Mouse (Mus musculus): ENCODE measurements at regions not wholly inside any gene's neighbourhood (a gene's known extent, or its start where the extent isn't known, plus 50 kb on each side); places are given as distances from the start of the nearest gene placed in this dataset.
A peak's percentile ranks its signal among the peaks of the same experiment; 100 is the strongest.

- peak; percentile 89 for DNase-seq (ENCODE audit: low read depth)
- TF ChIP-seq CTCF (IDR thresholded peaks at IDR 0.05; ENCODE audit: borderline replicate concordance, extremely low read depth, insufficient read depth, insufficient read length) (no peak), POLR2A (IDR thresholded peaks at IDR 0.05; ENCODE audit: borderline replicate concordance, extremely low read depth, insufficient read depth, insufficient read length, poor library complexity, severe bottlenecking) (no peak)
Observed at GRCm38 (mm10) chr10:125839621-125840141, 126.3 kb upstream of the Lrig3 start.

- no peak for TF ChIP-seq POLR2A (IDR thresholded peaks at IDR 0.05; ENCODE audit: borderline replicate concordance, extremely low read depth, insufficient read depth, insufficient read length, poor library complexity, severe bottlenecking)
- TF ChIP-seq CTCF (IDR thresholded peaks at IDR 0.05; ENCODE audit: borderline replicate concordance, extremely low read depth, insufficient read depth, insufficient read length): no peak
- peak; percentile 21 for DNase-seq (ENCODE audit: low read depth)
Observed at GRCm38 (mm10) chr10:125840388-125840787, 125.6 kb upstream of the Lrig3 start.

- DNase-seq (ENCODE audit: low read depth): no peak
- no peak for TF ChIP-seq CTCF (IDR thresholded peaks at IDR 0.05; ENCODE audit: borderline replicate concordance, extremely low read depth, insufficient read depth, insufficient read length)
- TF ChIP-seq POLR2A (IDR thresholded peaks at IDR 0.05; ENCODE audit: borderline replicate concordance, extremely low read depth, insufficient read depth, insufficient read length, poor library complexity, severe bottlenecking): no peak
Observed at GRCm38 (mm10) chr10:125844336-125844865, 121.6 kb upstream of the Lrig3 start.

GRCm38 (mm10) chr10:125845014-125845514 is 120.9 kb upstream of the Lrig3 start:
- DNase-seq (ENCODE audit: low read depth): peak; percentile 29
- TF ChIP-seq CTCF (IDR thresholded peaks at IDR 0.05; ENCODE audit: borderline replicate concordance, extremely low read depth, insufficient read depth, insufficient read length) (no peak), POLR2A (IDR thresholded peaks at IDR 0.05; ENCODE audit: borderline replicate concordance, extremely low read depth, insufficient read depth, insufficient read length, poor library complexity, severe bottlenecking) (no peak)

- no peak for TF ChIP-seq CTCF (IDR thresholded peaks at IDR 0.05; ENCODE audit: borderline replicate concordance, extremely low read depth, insufficient read depth, insufficient read length)
- TF ChIP-seq POLR2A (IDR thresholded peaks at IDR 0.05; ENCODE audit: borderline replicate concordance, extremely low read depth, insufficient read depth, insufficient read length, poor library complexity, severe bottlenecking): no peak
- no peak for DNase-seq (ENCODE audit: low read depth)
Observed at GRCm38 (mm10) chr10:125850370-125850769, 115.6 kb upstream of the Lrig3 start.

- no peak for DNase-seq (ENCODE audit: low read depth)
- TF ChIP-seq CTCF (IDR thresholded peaks at IDR 0.05; ENCODE audit: borderline replicate concordance, extremely low read depth, insufficient read depth, insufficient read length) (no peak), POLR2A (IDR thresholded peaks at IDR 0.05; ENCODE audit: borderline replicate concordance, extremely low read depth, insufficient read depth, insufficient read length, poor library complexity, severe bottlenecking) (no peak)
Observed at GRCm38 (mm10) chr10:125861734-125862133, 104.2 kb upstream of the Lrig3 start.

- TF ChIP-seq CTCF (IDR thresholded peaks at IDR 0.05; ENCODE audit: borderline replicate concordance, extremely low read depth, insufficient read depth, insufficient read length) (no peak), POLR2A (IDR thresholded peaks at IDR 0.05; ENCODE audit: borderline replicate concordance, extremely low read depth, insufficient read depth, insufficient read length, poor library complexity, severe bottlenecking) (no peak)
Observed at GRCm38 (mm10) chr10:125866346-125866745, 99.6 kb upstream of the Lrig3 start.

GRCm38 (mm10) chr10:125884563-125884962 is 81.4 kb upstream of the Lrig3 start:
- peak; percentile 85 for DNase-seq (ENCODE audit: low read depth)
- TF ChIP-seq CTCF (IDR thresholded peaks at IDR 0.05; ENCODE audit: borderline replicate concordance, extremely low read depth, insufficient read depth, insufficient read length) (no peak), POLR2A (IDR thresholded peaks at IDR 0.05; ENCODE audit: borderline replicate concordance, extremely low read depth, insufficient read depth, insufficient read length, poor library complexity, severe bottlenecking) (no peak)

More at GRCm38 (mm10) chr10:125866346-125866745, 99.6 kb upstream of the Lrig3 start:
- no peak for DNase-seq (ENCODE audit: low read depth)

- TF ChIP-seq CTCF (IDR thresholded peaks at IDR 0.05; ENCODE audit: borderline replicate concordance, extremely low read depth, insufficient read depth, insufficient read length) (no peak), POLR2A (IDR thresholded peaks at IDR 0.05; ENCODE audit: borderline replicate concordance, extremely low read depth, insufficient read depth, insufficient read length, poor library complexity, severe bottlenecking) (no peak)
- DNase-seq (ENCODE audit: low read depth): peak; percentile 15
Observed at GRCm38 (mm10) chr10:125885796-125886195, 80.2 kb upstream of the Lrig3 start.

- TF ChIP-seq CTCF (IDR thresholded peaks at IDR 0.05; ENCODE audit: borderline replicate concordance, extremely low read depth, insufficient read depth, insufficient read length) (no peak), POLR2A (IDR thresholded peaks at IDR 0.05; ENCODE audit: borderline replicate concordance, extremely low read depth, insufficient read depth, insufficient read length, poor library complexity, severe bottlenecking) (no peak)
- DNase-seq (ENCODE audit: low read depth): no peak
Observed at GRCm38 (mm10) chr10:125892122-125892521, 73.8 kb upstream of the Lrig3 start.

GRCm38 (mm10) chr10:125895744-125896482 is 70.1 kb upstream of the Lrig3 start:
- no peak for DNase-seq (ENCODE audit: low read depth)
- TF ChIP-seq CTCF (IDR thresholded peaks at IDR 0.05; ENCODE audit: borderline replicate concordance, extremely low read depth, insufficient read depth, insufficient read length) (no peak), POLR2A (IDR thresholded peaks at IDR 0.05; ENCODE audit: borderline replicate concordance, extremely low read depth, insufficient read depth, insufficient read length, poor library complexity, severe bottlenecking) (no peak)

Data from brain, embryonic 14.5 days (tissue).